Mouse (Mus musculus) limb, embryonic 12.5 days (tissue): ENCODE data around the gene Mien1. TPM values are rescaled to one million over a fixed set of nuclear protein-coding genes. Genes with fewer than 3 reads are reported as not detected.

Experiments used
- ATAC-seq: fragments of 200-750 bp; cut with Nextera tagmentation; 2 replicates; pipeline ENCODE4 v1.8.0; 2017; ENCODE audit warnings: low read depth, moderate TSS enrichment; ENCODE audit not compliant: insufficient number of reproducible peaks, insufficient read depth, low FRiP score, low TSS enrichment
- H3K27ac ChIP-seq: fragments of 300-500 bp; sonication (generic); 2 replicates; pipeline ENCODE4 v1.5.1; 2016; ENCODE audit warnings: mild to moderate bottlenecking, moderate library complexity
- H3K27me3 ChIP-seq: fragments of 300-500 bp; sonication (generic); 2 replicates; pipeline ENCODE4 v1.6.1; 2016; ENCODE audit warnings: mild to moderate bottlenecking, moderate library complexity
- H3K36me3 ChIP-seq: fragments of 300-500 bp; sonication (generic); 2 replicates; pipeline ENCODE4 v1.6.1; 2016; ENCODE audit warnings: mild to moderate bottlenecking, moderate library complexity
- H3K4me1 ChIP-seq: fragments of 300-500 bp; sonication (generic); replicated peaks from 2 replicates; pipeline ENCODE4 v1.6.1; 2016
- H3K4me2 ChIP-seq: fragments of 300-500 bp; sonication (generic); 2 replicates; pipeline ENCODE4 v1.6.1; 2016; ENCODE audit warnings: mild to moderate bottlenecking, moderate library complexity
- H3K4me3 ChIP-seq: fragments of 300-500 bp; sonication (generic); replicated peaks from 2 replicates; pipeline ENCODE4 v1.5.1; 2016; ENCODE audit warnings: mild to moderate bottlenecking
- H3K9ac ChIP-seq: fragments of 300-500 bp; sonication (generic); replicated peaks from 2 replicates; pipeline ENCODE4 v1.6.1; 2016; ENCODE audit warnings: mild to moderate bottlenecking, moderate library complexity
- H3K9me3 ChIP-seq: fragments of 300-500 bp; sonication (generic); 2 replicates; pipeline ENCODE4 v1.6.1; 2016; ENCODE audit warnings: mild to moderate bottlenecking, moderate library complexity
- WGBS: fragments of 180-500 bp; shearing (Covaris S2); methylation state at CpG from one replicate; pipeline ENCODE4 v1.1.7; 2016; 5-methylcytosine and 5-hydroxymethylcytosine counted together
- polyA plus RNA-seq: library from polyadenylated mRNA; unstranded; fragments of >200 nt; fragmentation: Nextera tagmentation; extraction: Ambion mirVana; gene quantifications from 2 replicates; pipeline ENCODE4 v1.2.1, GENCODE M21; 2016

The Mien1 gene
- polyA plus RNA-seq, 1 experiment from 2014 or later = 79.8 TPM

- Histone ChIP-seq H3K27ac (no peak overlapping the region), H3K36me3 (no peaks in the 10 kb centered on the region), H3K27me3 (peaks cover 42% of the 10 kb centered on the region), H3K4me3 (peak overlapping the region; percentile 27), H3K9me3 (no peaks in the 10 kb centered on the region), H3K4me1 (peaks cover 18% of the 10 kb centered on the region), H3K9ac (0 out of 2 replicates have a peak overlapping the region, but pooled peaks have one; percentile 8), H3K4me2 (peak overlapping the region; percentile 44)
- WGBS = 2% methylated on average over 32 of the region's 33 CpGs
- ATAC-seq = no peak
These were observed 8.0 kb upstream of the Mien1 start for GRCm38 (mm10) chr11:98446562-98447474.

- peaks cover 18% of the 10 kb centered on the region for H3K4me1 ChIP-seq
- no peaks in the 10 kb centered on the region for H3K36me3 ChIP-seq
- 3% methylated on average over 5 of the region's 5 CpGs for WGBS
- H3K9me3 ChIP-seq = no peaks in the 10 kb centered on the region
- no peak within 1 kb of the TSS for H3K27ac ChIP-seq
- H3K9ac ChIP-seq = 0 out of 2 replicates have a peak within 1 kb of the TSS, but pooled peaks have one; percentile 8
- peak within 1 kb of the TSS; percentile 27 for H3K4me3 ChIP-seq
- ATAC-seq = no peak
- H3K27me3 ChIP-seq = peaks cover 42% of the 10 kb centered on the region
- peak within 1 kb of the TSS; percentile 44 for H3K4me2 ChIP-seq
These were observed 7.4 kb upstream of the Mien1 start, which contains the start of gene Grb7 for GRCm38 (mm10) chr11:98446213-98446561. Grb7 (plus strand) TSS chr11:98446394.

GRCm38 (mm10) chr11:98445679-98446078, 6.9 kb upstream of the Mien1 start:
- ATAC-seq = no peak
- peaks cover 42% of the 10 kb centered on the region for H3K27me3 ChIP-seq
- H3K4me3 ChIP-seq = no peak overlapping the region
- no peaks in the 10 kb centered on the region for H3K36me3 ChIP-seq
- H3K9me3 ChIP-seq = no peaks in the 10 kb centered on the region
- 29% methylated on average over 4 of the region's 4 CpGs for WGBS
- no peak overlapping the region for H3K4me2 ChIP-seq
- H3K27ac ChIP-seq = no peak overlapping the region
- peaks cover 18% of the 10 kb centered on the region for H3K4me1 ChIP-seq
- no peak overlapping the region for H3K9ac ChIP-seq

GRCm38 (mm10) chr11:98445238-98445637, 6.4 kb upstream of the Mien1 start:
- 32% methylated on average over 1 of the region's 1 CpGs for WGBS
- H3K4me2 ChIP-seq = no peak overlapping the region
- H3K9ac ChIP-seq = no peak overlapping the region
- no peak for ATAC-seq
- peaks cover 42% of the 10 kb centered on the region for H3K27me3 ChIP-seq
- no peak overlapping the region for H3K4me3 ChIP-seq
- H3K9me3 ChIP-seq = no peaks in the 10 kb centered on the region
- peaks cover 18% of the 10 kb centered on the region for H3K4me1 ChIP-seq
- H3K27ac ChIP-seq = no peak overlapping the region
- H3K36me3 ChIP-seq = no peaks in the 10 kb centered on the region

GRCm38 (mm10) chr11:98443688-98444087, 4.9 kb upstream of the Mien1 start:
- no peaks in the 10 kb centered on the region for H3K9me3 ChIP-seq
- H3K36me3 ChIP-seq = no peaks in the 10 kb centered on the region
- 94% methylated on average over 1 of the region's 1 CpGs for WGBS
- H3K4me3 ChIP-seq = no peak overlapping the region
- peaks cover 36% of the 10 kb centered on the region for H3K27me3 ChIP-seq
- ATAC-seq = no peak
- H3K27ac ChIP-seq = no peak overlapping the region
- peaks cover 18% of the 10 kb centered on the region for H3K4me1 ChIP-seq
- no peak overlapping the region for H3K4me2 ChIP-seq
- no peak overlapping the region for H3K9ac ChIP-seq

GRCm38 (mm10) chr11:98437441-98437840, 1.4 kb downstream of the Mien1 start:
- 79% methylated on average over 6 of the region's 6 CpGs for WGBS
- Histone ChIP-seq H3K4me3 (no peak overlapping the region), H3K9me3 (no peaks in the 10 kb centered on the region), H3K4me2 (no peak overlapping the region), H3K27me3 (no peaks in the 10 kb centered on the region), H3K36me3 (peaks cover 49% of the 10 kb centered on the region), H3K4me1 (peaks cover 6% of the 10 kb centered on the region; the same call in 1 of the 2 replicates), H3K27ac (no peak overlapping the region), H3K9ac (no peak overlapping the region)
- no peak for ATAC-seq

- Histone ChIP-seq H3K9me3 (no peaks in the 10 kb centered on the region), H3K9ac (no peak overlapping the region), H3K27ac (no peak overlapping the region), H3K4me2 (no peak overlapping the region), H3K36me3 (peaks cover 66% of the 10 kb centered on the region), H3K4me3 (no peak overlapping the region), H3K4me1 (peaks cover 6% of the 10 kb centered on the region; the same call in 1 of the 2 replicates), H3K27me3 (no peaks in the 10 kb centered on the region)
- 92% methylated on average over 9 of the region's 9 CpGs for WGBS
- no peak for ATAC-seq
These were observed 3.1 kb downstream of the Mien1 start for GRCm38 (mm10) chr11:98435723-98436122.

GRCm38 (mm10) chr11:98431743-98432502, 6.9 kb downstream of the Mien1 start:
- Histone ChIP-seq H3K4me1 (no peaks in the 10 kb centered on the region), H3K4me2 (no peak overlapping the region), H3K4me3 (no peak overlapping the region), H3K36me3 (peaks cover 100% of the 10 kb centered on the region), H3K27me3 (no peaks in the 10 kb centered on the region), H3K9ac (no peak overlapping the region), H3K27ac (no peak overlapping the region), H3K9me3 (no peaks in the 10 kb centered on the region)
- ATAC-seq = no peak
- 80% methylated on average over 9 of the region's 9 CpGs for WGBS

GRCm38 (mm10) chr11:98428436-98428835, 10.4 kb downstream of the Mien1 start:
- H3K27ac ChIP-seq = no peak overlapping the region

GRCm38 (mm10) chr11:98426592-98426991, 12.2 kb downstream of the Mien1 start:
- no peak overlapping the region for H3K9ac ChIP-seq
- H3K36me3 ChIP-seq = peaks cover 100% of the 10 kb centered on the region
- no peak for ATAC-seq
- no peak overlapping the region for H3K27ac ChIP-seq
- no peaks in the 10 kb centered on the region for H3K9me3 ChIP-seq
- H3K4me3 ChIP-seq = no peak overlapping the region
- no peaks in the 10 kb centered on the region for H3K4me1 ChIP-seq
- WGBS = 94% methylated on average over 7 of the region's 7 CpGs
- H3K4me2 ChIP-seq = no peak overlapping the region
- H3K27me3 ChIP-seq = no peaks in the 10 kb centered on the region

More at GRCm38 (mm10) chr11:98428436-98428835, 10.4 kb downstream of the Mien1 start:
- H3K4me2 ChIP-seq = no peak overlapping the region
- H3K9me3 ChIP-seq = no peaks in the 10 kb centered on the region
- WGBS = 90% methylated on average over 5 of the region's 5 CpGs
- no peak for ATAC-seq
- peaks cover 100% of the 10 kb centered on the region for H3K36me3 ChIP-seq
- no peaks in the 10 kb centered on the region for H3K27me3 ChIP-seq
- no peak overlapping the region for H3K4me3 ChIP-seq
- H3K9ac ChIP-seq = no peak overlapping the region
- no peaks in the 10 kb centered on the region for H3K4me1 ChIP-seq

- Histone ChIP-seq H3K36me3 (peaks cover 58% of the 10 kb centered on the region), H3K27me3 (0 out of 2 replicates have a peak, but pooled peaks cover 2% of the 10 kb centered on the region), H3K4me2 (no peak overlapping the region), H3K4me3 (no peak overlapping the region), H3K9ac (no peak overlapping the region), H3K9me3 (no peaks in the 10 kb centered on the region), H3K4me1 (peaks cover 24% of the 10 kb centered on the region), H3K27ac (no peak overlapping the region)
- 82% methylated on average over 10 of the region's 10 CpGs for WGBS
- ATAC-seq = no peak
These were observed 19.7 kb downstream of the Mien1 start for GRCm38 (mm10) chr11:98418939-98419547.
